Mouse (Mus musculus) cerebellum, adult (tissue): ENCODE measurements around the gene Olfr1129.
"Not testable (repeated sequence)": the region's sequence is repeated elsewhere in the genome, so short reads cannot be mapped to it uniquely, and the experiment has no call there.

Source experiments
- ATAC-seq: cut with Nextera tagmentation; 2 replicates; pipeline ENCODE4 v1.9.2; 2017; ENCODE audit warnings: mild to moderate bottlenecking, moderate library complexity, mixed read lengths; ENCODE audit not compliant: insufficient number of reproducible peaks, low FRiP score, low TSS enrichment

Gene Olfr1129

DNA sequence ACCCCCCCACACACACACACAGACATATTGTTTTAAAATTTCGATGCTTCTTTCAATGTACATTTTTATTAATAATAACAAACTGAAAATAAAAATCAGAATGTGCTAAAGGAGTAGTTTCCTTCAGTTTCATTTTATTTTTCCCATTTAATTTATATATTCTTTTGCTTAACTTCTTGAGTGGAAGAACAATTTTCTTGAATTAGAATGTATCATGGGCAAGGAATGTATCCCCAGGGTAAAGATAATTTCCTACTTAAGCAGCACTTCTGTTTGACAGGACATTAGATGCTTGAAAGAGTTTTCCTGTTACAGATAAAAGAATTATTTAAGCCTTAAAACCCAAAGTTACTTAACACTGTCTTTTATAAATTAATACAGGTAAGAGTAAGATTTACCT is at the start of gene Olfr1129:
Gene Olfr1129, plus strand, starts transcription at position 301 of the 400 bp plus-strand sequence.
- ATAC-seq = not testable (repeated sequence)

DNA sequence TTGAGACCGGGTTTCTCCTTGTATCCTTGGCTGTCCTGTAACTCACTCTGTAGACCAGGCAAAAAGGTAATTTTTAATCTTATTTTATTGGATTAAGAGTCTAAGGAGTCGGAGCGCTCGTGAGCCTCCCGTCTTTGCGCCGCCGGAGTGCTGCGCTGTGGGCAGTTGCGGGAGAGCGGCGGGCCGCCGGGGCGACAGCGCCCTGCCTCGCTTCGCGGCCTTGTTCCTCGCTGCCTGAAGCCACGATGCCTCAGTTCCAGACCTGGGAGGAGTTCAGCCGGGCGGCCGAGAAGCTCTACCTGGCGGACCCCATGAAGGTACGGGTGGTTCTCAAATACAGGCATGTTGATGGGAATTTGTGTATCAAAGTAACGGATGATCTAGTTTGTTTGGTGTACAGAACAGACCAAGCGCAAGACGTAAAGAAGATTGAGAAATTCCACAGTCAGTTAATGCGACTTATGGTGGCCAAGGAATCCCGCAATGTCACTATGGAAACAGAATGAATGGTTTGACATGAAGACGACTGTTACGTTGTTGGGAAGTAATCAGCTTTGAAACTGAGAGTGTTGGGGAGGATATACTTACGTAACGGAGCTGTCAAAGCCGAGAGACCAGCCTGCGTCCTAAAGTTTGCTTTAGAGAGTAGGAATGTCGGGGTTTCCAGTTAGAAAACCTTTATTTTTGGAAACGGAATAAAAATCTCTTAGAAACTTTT is 47.6 kb upstream of the Olfr1129 start:
- ATAC-seq = peak; percentile 70; the same call in 1 of the 2 replicates

- ATAC-seq = no peak
Measured at GRCm38 (mm10) chr2:87531496-87531895, 42.2 kb upstream of the Olfr1129 start, which contains the start of gene Olfr153. TSS of gene Olfr153 (plus strand) at chr2:87531796.

- no peak for ATAC-seq
Measured at GRCm38 (mm10) chr2:87534826-87535225, 38.9 kb upstream of the Olfr1129 start.

- ATAC-seq = no peak
Measured at GRCm38 (mm10) chr2:87545442-87545841, 28.3 kb upstream of the Olfr1129 start, which contains the start of gene Olfr1128. TSS of gene Olfr1128 (minus strand) at chr2:87545542.

- ATAC-seq = not testable (repeated sequence)
Measured at GRCm38 (mm10) chr2:87605912-87606311, 32.2 kb downstream of the Olfr1129 start, which contains the start of gene Olfr1130. TSS of gene Olfr1130 (plus strand) at chr2:87606212.

GRCm38 (mm10) chr2:87626804-87627203 is 53.1 kb downstream of the Olfr1129 start, which contains the start of gene Olfr1131:
TSS of gene Olfr1131 (plus strand) at chr2:87627104.
- no peak for ATAC-seq
